Mouse (Mus musculus): ENCODE data around the gene 4931422A03Rik. TPM values are rescaled to one million over a fixed set of nuclear protein-coding genes. Genes with fewer than 3 reads are reported as not detected.
A peak's percentile ranks its signal among the peaks of the same experiment; 100 is the strongest.

4931422A03Rik gene
- polyA plus RNA-seq, 1 experiment from 2014 or later: 3.1 TPM

- no peak for ATAC-seq (ENCODE audit: low FRiP score)
- Histone ChIP-seq H3K9ac (replicated peaks) (no peak overlapping the region), H3K4me1 (peaks cover 26% of the 10 kb centered on the region), H3K27ac (replicated peaks) (no peak overlapping the region), H3K27me3 (replicated peaks) (peaks cover 4% of the 10 kb centered on the region; the same call in 1 of the 2 replicates), H3K9me3 (replicated peaks) (no peaks in the 10 kb centered on the region), H3K4me3 (replicated peaks) (no peak overlapping the region), H3K4me2 (no peak overlapping the region), H3K36me3 (no peaks in the 10 kb centered on the region)
- 82% methylated on average over 4 of the region's 4 CpGs for WGBS
Measured at GRCm38 (mm10) chr2:103968186-103968585, 60.0 kb downstream of the 4931422A03Rik start.

GRCm38 (mm10) chr2:103965391-103965790, 62.8 kb downstream of the 4931422A03Rik start:
- Histone ChIP-seq H3K4me3 (replicated peaks) (no peak overlapping the region), H3K4me2 (no peak overlapping the region), H3K9me3 (replicated peaks) (no peaks in the 10 kb centered on the region), H3K36me3 (no peaks in the 10 kb centered on the region), H3K4me1 (peaks cover 8% of the 10 kb centered on the region), H3K9ac (replicated peaks) (no peak overlapping the region), H3K27me3 (replicated peaks) (no peaks in the 10 kb centered on the region), H3K27ac (replicated peaks) (no peak overlapping the region)
- WGBS: 92% methylated on average over 3 of the region's 3 CpGs
- ATAC-seq (ENCODE audit: low FRiP score): no peak

GRCm38 (mm10) chr2:103962349-103962748, 65.8 kb downstream of the 4931422A03Rik start:
- WGBS: 54% methylated on average over 4 of the region's 4 CpGs
- Histone ChIP-seq H3K9me3 (replicated peaks) (no peaks in the 10 kb centered on the region), H3K9ac (replicated peaks) (no peak overlapping the region), H3K4me1 (no peaks in the 10 kb centered on the region), H3K27ac (replicated peaks) (no peak overlapping the region), H3K36me3 (no peaks in the 10 kb centered on the region), H3K4me3 (replicated peaks) (no peak overlapping the region), H3K27me3 (replicated peaks) (no peaks in the 10 kb centered on the region), H3K4me2 (no peak overlapping the region)
- ATAC-seq (ENCODE audit: low FRiP score): no peak

DNA sequence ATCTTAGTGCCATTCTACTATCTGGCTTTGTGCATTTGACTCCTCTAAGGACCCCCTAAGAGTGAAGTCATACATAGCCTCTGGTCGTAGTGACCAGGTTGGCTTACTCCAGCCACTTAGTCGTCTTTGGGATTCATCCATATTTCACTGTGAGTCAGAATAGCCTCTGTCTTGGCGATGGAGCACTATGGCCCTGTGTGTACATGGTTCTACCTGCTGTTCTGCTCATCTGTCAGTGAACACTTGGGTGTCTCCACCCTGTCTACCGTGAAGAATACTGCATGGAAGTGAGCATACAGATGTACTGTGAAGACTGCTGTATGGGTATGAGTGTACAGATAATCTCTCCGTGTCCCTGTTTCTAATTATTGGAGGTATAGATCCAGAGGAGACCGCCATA, 68.6 kb downstream of the 4931422A03Rik start:
- Histone ChIP-seq H3K9ac (replicated peaks) (no peak overlapping the region), H3K4me2 (no peak overlapping the region), H3K4me3 (replicated peaks) (no peak overlapping the region), H3K27me3 (replicated peaks) (no peaks in the 10 kb centered on the region), H3K36me3 (no peaks in the 10 kb centered on the region), H3K4me1 (no peaks in the 10 kb centered on the region), H3K9me3 (replicated peaks) (no peaks in the 10 kb centered on the region), H3K27ac (replicated peaks) (no peak overlapping the region)
- no peak for ATAC-seq (ENCODE audit: low FRiP score)
- WGBS: 91% methylated on average over 6 of the region's 6 CpGs

DNA sequence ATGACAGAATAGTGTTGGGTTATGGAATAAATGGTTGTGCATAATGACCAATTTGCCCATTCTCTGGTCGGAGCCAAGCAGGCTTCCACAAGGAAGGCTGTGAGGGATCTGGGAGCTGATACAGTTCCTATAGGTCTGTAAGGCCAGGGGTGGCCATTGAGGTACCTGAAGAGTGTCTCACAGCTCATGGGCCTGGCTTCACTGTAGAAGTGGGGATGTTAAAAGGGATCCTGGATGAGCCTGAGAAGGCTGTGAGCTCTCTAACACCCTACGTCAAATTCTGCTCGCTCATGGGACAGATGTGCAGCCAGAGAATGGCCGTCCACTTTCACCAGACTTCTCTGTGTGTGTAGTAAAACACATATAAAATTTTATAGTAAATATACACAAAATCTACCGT, 69.1 kb downstream of the 4931422A03Rik start:
- H3K36me3 ChIP-seq: no peaks in the 10 kb centered on the region
- no peak overlapping the region for H3K4me2 ChIP-seq
- no peak for ATAC-seq (ENCODE audit: low FRiP score)
- WGBS: 95% methylated on average over 5 of the region's 5 CpGs
- no peaks in the 10 kb centered on the region for H3K4me1 ChIP-seq
- H3K9me3 ChIP-seq (replicated peaks): no peaks in the 10 kb centered on the region
- H3K27me3 ChIP-seq (replicated peaks): no peaks in the 10 kb centered on the region
- H3K4me3 ChIP-seq (replicated peaks): no peak overlapping the region
- no peak overlapping the region for H3K9ac ChIP-seq (replicated peaks)
- no peak overlapping the region for H3K27ac ChIP-seq (replicated peaks)

- no peaks in the 10 kb centered on the region for H3K4me1 ChIP-seq
- H3K4me2 ChIP-seq: no peak overlapping the region
- no peak overlapping the region for H3K9ac ChIP-seq (replicated peaks)
- WGBS: 82% methylated on average over 3 of the region's 3 CpGs
- ATAC-seq (ENCODE audit: low FRiP score): no peak
- H3K27ac ChIP-seq (replicated peaks): no peak overlapping the region
- H3K4me3 ChIP-seq (replicated peaks): no peak overlapping the region
- H3K9me3 ChIP-seq (replicated peaks): no peaks in the 10 kb centered on the region
- H3K36me3 ChIP-seq: no peaks in the 10 kb centered on the region
- H3K27me3 ChIP-seq (replicated peaks): no peaks in the 10 kb centered on the region
Measured at GRCm38 (mm10) chr2:103958634-103959033, 69.5 kb downstream of the 4931422A03Rik start.

- Histone ChIP-seq H3K4me3 (replicated peaks) (no peak within 1 kb of the TSS), H3K27me3 (replicated peaks) (no peaks in the 10 kb centered on the region), H3K9ac (replicated peaks) (no peak within 1 kb of the TSS), H3K36me3 (no peaks in the 10 kb centered on the region), H3K4me1 (no peaks in the 10 kb centered on the region), H3K27ac (replicated peaks) (no peak within 1 kb of the TSS), H3K4me2 (no peak within 1 kb of the TSS), H3K9me3 (replicated peaks) (no peaks in the 10 kb centered on the region)
- no peak for ATAC-seq (ENCODE audit: low FRiP score)
- WGBS: 75% methylated on average over 10 of the region's 10 CpGs
Measured at GRCm38 (mm10) chr2:103957649-103958546, 70.3 kb downstream of the 4931422A03Rik start, which contains the start of gene Lmo2. Gene Lmo2, plus strand, starts transcription at chr2:103957986.

GRCm38 (mm10) chr2:103956867-103957266, 71.3 kb downstream of the 4931422A03Rik start:
- Histone ChIP-seq H3K4me2 (no peak overlapping the region), H3K4me1 (no peaks in the 10 kb centered on the region), H3K36me3 (no peaks in the 10 kb centered on the region), H3K4me3 (replicated peaks) (no peak overlapping the region), H3K27ac (replicated peaks) (no peak overlapping the region), H3K9me3 (replicated peaks) (no peaks in the 10 kb centered on the region), H3K27me3 (replicated peaks) (no peaks in the 10 kb centered on the region), H3K9ac (replicated peaks) (no peak overlapping the region)
- WGBS: 89% methylated on average over 6 of the region's 6 CpGs
- ATAC-seq (ENCODE audit: low FRiP score): no peak

GRCm38 (mm10) chr2:103955714-103956113, 72.4 kb downstream of the 4931422A03Rik start:
- Histone ChIP-seq H3K9ac (replicated peaks) (no peak overlapping the region), H3K27me3 (replicated peaks) (no peaks in the 10 kb centered on the region), H3K4me1 (no peaks in the 10 kb centered on the region), H3K4me2 (no peak overlapping the region), H3K27ac (replicated peaks) (no peak overlapping the region), H3K9me3 (replicated peaks) (no peaks in the 10 kb centered on the region), H3K36me3 (no peaks in the 10 kb centered on the region), H3K4me3 (replicated peaks) (no peak overlapping the region)
- no peak for ATAC-seq (ENCODE audit: low FRiP score)
- 86% methylated on average over 3 of the region's 3 CpGs for WGBS

GRCm38 (mm10) chr2:103953050-103953835, 74.9 kb downstream of the 4931422A03Rik start:
- WGBS: 83% methylated on average over 6 of the region's 6 CpGs
- H3K27ac ChIP-seq (replicated peaks): no peak overlapping the region

DNA sequence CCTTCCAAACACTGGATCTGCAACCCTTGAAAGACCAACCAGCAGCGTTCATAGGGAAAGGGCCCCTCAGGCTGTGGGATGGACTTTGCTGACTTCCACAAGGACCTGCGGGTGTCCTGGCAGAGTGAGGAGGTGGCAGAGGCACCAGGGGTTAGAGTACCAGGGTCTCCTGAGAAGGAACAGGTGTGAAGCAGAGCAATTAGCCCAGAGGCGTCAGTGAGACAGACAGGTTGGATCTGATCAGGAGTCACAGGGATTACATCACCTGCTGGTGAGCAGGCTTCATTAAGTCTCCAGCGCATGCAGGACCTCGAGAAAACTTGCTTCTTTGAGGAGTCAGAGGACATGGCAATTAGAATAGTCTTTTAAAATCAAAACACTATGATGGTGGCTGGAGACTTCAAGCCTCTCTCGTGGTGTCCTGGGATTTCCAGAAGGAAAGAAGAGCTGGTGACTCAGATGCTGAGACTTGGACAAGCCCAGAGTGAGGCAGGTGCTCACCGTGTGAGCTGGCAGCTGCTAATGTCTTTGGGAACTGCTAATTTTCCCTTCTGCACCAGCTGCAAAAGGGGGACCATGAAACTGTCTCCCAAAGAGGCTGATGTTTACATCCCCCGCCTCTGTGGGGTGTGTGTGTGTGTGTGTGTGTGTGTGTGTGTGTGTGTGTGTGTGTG, 80.0 kb downstream of the 4931422A03Rik start:
- no peak for ATAC-seq (ENCODE audit: low FRiP score)
- Histone ChIP-seq H3K27me3 (replicated peaks) (no peaks in the 10 kb centered on the region), H3K4me2 (no peak overlapping the region), H3K9ac (replicated peaks) (no peak overlapping the region), H3K9me3 (replicated peaks) (no peaks in the 10 kb centered on the region), H3K4me3 (replicated peaks) (no peak overlapping the region), H3K36me3 (no peaks in the 10 kb centered on the region), H3K27ac (replicated peaks) (no peak overlapping the region), H3K4me1 (peaks cover 15% of the 10 kb centered on the region)
- WGBS: 63% methylated on average over 8 of the region's 8 CpGs

More at GRCm38 (mm10) chr2:103953050-103953835, 74.9 kb downstream of the 4931422A03Rik start:
- peak; percentile 59; the same call in 1 of the 2 replicates for ATAC-seq (ENCODE audit: low FRiP score)
- no peaks in the 10 kb centered on the region for H3K9me3 ChIP-seq (replicated peaks)
- H3K27me3 ChIP-seq (replicated peaks): no peaks in the 10 kb centered on the region
- H3K4me1 ChIP-seq: no peaks in the 10 kb centered on the region
- no peak overlapping the region for H3K9ac ChIP-seq (replicated peaks)
- H3K4me3 ChIP-seq (replicated peaks): no peak overlapping the region
- H3K36me3 ChIP-seq: no peaks in the 10 kb centered on the region
- no peak overlapping the region for H3K4me2 ChIP-seq
